Mouse (Mus musculus): ENCODE results near the gene Fbrs.

Fbrs gene

DNA sequence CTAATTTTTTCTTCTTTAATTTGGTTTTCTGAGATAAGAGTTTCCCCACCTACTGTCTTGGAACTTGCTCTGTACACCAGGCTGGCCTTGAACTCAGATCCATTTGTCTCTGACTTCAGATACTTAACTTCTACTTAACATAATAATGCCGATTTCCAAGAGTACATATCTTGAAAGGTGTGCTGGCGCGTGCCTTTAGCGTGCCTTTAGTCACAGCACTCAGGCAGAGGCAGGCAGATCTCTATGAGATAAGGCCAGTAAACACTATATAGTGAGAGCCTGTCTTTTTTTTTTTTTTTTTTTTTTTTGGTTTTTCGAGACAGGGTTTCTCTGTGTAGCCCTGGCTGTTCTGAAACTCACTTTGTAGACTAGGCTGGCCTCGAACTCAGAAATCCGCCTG, 37.3 kb downstream of the Fbrs start:
- no peak for DNase-seq (ENCODE audit: low spot score in 2 of 2)

DNA sequence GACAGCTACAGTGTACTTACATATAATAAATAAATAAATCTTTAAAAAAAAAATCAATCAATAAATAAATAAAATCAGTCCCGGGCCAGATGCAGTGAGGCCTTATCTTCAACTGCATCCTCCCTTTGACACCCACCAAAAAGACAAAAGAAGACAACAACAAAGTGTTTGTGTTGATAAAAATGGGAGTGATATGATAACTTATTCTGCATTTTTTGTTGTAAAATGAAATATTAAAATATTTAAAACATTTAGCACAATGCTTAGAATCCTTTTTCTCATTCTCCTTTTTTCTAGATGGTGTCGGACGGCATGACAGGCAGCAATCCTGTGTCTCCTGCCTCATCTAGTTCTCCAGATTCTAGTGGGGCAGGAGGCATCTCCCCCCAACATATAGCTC, 40.3 kb downstream of the Fbrs start, which contains the start of gene Gm42715:
TSS of gene Gm42715 (plus strand) at position 301 of the 400 bp plus-strand sequence.
- DNase-seq (ENCODE audit: low spot score in 2 of 2): no peak
